13 mouse cellular contexts compared by ENCODE assay signal in genomic region chr17:25895415-25895814, GRCm38 (mm10). TPM values are rescaled to one million over a fixed set of nuclear protein-coding genes. Genes with fewer than 3 reads are reported as not detected.
DNase-seq lines count a peak whose midpoint lies in the region; ATAC-seq lines count a peak whose summit lies in the region.
"Had no signal": no experiment of that assay in that cellular context is flagged by ENCODE, and none has a peak within 500 bp of the region (broad histone marks: within the 10 kb centered on the region; RNA-seq: fewer than 3 reads in every experiment).

No protein-coding gene starts in this region.

- H3K4me1 ChIP-seq in heart, embryonic 10.5 days = peaks cover 20% of the 10 kb centered on the region
- 0 out of 2 replicates have a peak, but pooled peaks cover 5% of the 10 kb centered on the region for H3K4me1 ChIP-seq in heart, embryonic 11.5 days (ENCODE audit: control insufficient read depth, insufficient read depth, low read length)
- H3K4me1 ChIP-seq in midbrain, embryonic 14.5 days (ENCODE audit: control insufficient read depth, insufficient read depth, low read length) = peaks cover 10% of the 10 kb centered on the region; the same call in 1 of the 2 replicates
- H3K4me1 ChIP-seq in midbrain, embryonic 15.5 days = peaks cover 9% of the 10 kb centered on the region
- H3K4me1 ChIP-seq in kidney, embryonic 16.5 days (ENCODE audit: insufficient read depth, low read length) = peaks cover 18% of the 10 kb centered on the region; the same call in 1 of the 2 replicates

- H3K9ac ChIP-seq in heart, embryonic 11.5 days (ENCODE audit: low read depth, low read length) = no peak overlapping the region
- no peak overlapping the region for H3K9ac ChIP-seq in midbrain, embryonic 14.5 days (replicated peaks; ENCODE audit: low read length)
- H3K9ac ChIP-seq in midbrain, embryonic 15.5 days = no peak overlapping the region
- no peak overlapping the region for H3K9ac ChIP-seq in kidney, embryonic 16.5 days (replicated peaks; ENCODE audit: low read length)
- H3K9ac ChIP-seq: heart, embryonic 12.5 days had no signal

- no peak overlapping the region for H3K4me2 ChIP-seq in heart, embryonic 11.5 days
- H3K4me2 ChIP-seq in midbrain, embryonic 14.5 days (ENCODE audit: low read length) = no peak overlapping the region
- H3K4me2 ChIP-seq in midbrain, embryonic 15.5 days = no peak overlapping the region
- H3K4me2 ChIP-seq in kidney, embryonic 16.5 days (replicated peaks; ENCODE audit: low read depth, low read length) = no peak overlapping the region
- H3K4me2 ChIP-seq: heart, embryonic 12.5 days had no signal

- 37% methylated on average over 2 of the region's 2 CpGs for WGBS in heart, embryonic 10.5 days
- WGBS in heart, embryonic 11.5 days (ENCODE audit: insufficient replicate concordance) = 24% methylated on average over 2 of the region's 2 CpGs
- 8% methylated on average over 2 of the region's 2 CpGs for WGBS in midbrain, embryonic 14.5 days
- WGBS in midbrain, embryonic 15.5 days = 25% methylated on average over 2 of the region's 2 CpGs
- 28% methylated on average over 2 of the region's 2 CpGs for WGBS in kidney, embryonic 16.5 days

- no peaks in the 10 kb centered on the region for H3K9me3 ChIP-seq in heart, embryonic 10.5 days
- H3K9me3 ChIP-seq in heart, embryonic 11.5 days (replicated peaks; ENCODE audit: control insufficient read depth, low read length) = no peaks in the 10 kb centered on the region
- no peaks in the 10 kb centered on the region for H3K9me3 ChIP-seq in midbrain, embryonic 14.5 days (ENCODE audit: control insufficient read depth, low read length)
- no peaks in the 10 kb centered on the region for H3K9me3 ChIP-seq in midbrain, embryonic 15.5 days
- H3K9me3 ChIP-seq in kidney, embryonic 16.5 days (ENCODE audit: low read length) = no peaks in the 10 kb centered on the region
- H3K9me3 ChIP-seq: heart, embryonic 12.5 days had no signal

- DNase-seq in heart, embryonic 10.5 days (ENCODE audit: low spot score) = no peak
- no peak for DNase-seq in midbrain, embryonic 14.5 days
- no peak for DNase-seq in c-Kit-positive CD71-positive TER-119-positive erythroid progenitor cells, embryonic 14.5 days (ENCODE audit: low spot score)
- DNase-seq in gastrocnemius, postnatal 4 days (ENCODE audit: low spot score in 2 of 2) = no peak
- DNase-seq in frontal cortex, postnatal 14 days (ENCODE audit: low spot score in 2 of 2) = no peak
- DNase-seq: adrenal gland, adult 8-10 months had no signal

- H3K36me3 ChIP-seq in heart, embryonic 10.5 days = peaks cover 7% of the 10 kb centered on the region
- no peaks in the 10 kb centered on the region; the same call in 1 of the 2 replicates for H3K36me3 ChIP-seq in heart, embryonic 11.5 days (ENCODE audit: control insufficient read depth, insufficient read depth, low read length)
- H3K36me3 ChIP-seq in midbrain, embryonic 14.5 days (ENCODE audit: control insufficient read depth, insufficient read depth, low read length) = no peaks in the 10 kb centered on the region
- 0 out of 2 replicates have a peak, but pooled peaks cover under 1% of the 10 kb centered on the region for H3K36me3 ChIP-seq in midbrain, embryonic 15.5 days (replicated peaks)
- peaks cover under 1% of the 10 kb centered on the region; the same call in 1 of the 2 replicates for H3K36me3 ChIP-seq in kidney, embryonic 16.5 days (ENCODE audit: insufficient read depth, low read length)

- H3K27me3 ChIP-seq in heart, embryonic 10.5 days (ENCODE audit: insufficient read depth, poor library complexity, severe bottlenecking) = no peaks in the 10 kb centered on the region
- no peaks in the 10 kb centered on the region for H3K27me3 ChIP-seq in heart, embryonic 11.5 days (ENCODE audit: control insufficient read depth, insufficient read depth, low read length)
- no peaks in the 10 kb centered on the region for H3K27me3 ChIP-seq in midbrain, embryonic 14.5 days (ENCODE audit: control insufficient read depth, insufficient read depth, low read length)
- no peaks in the 10 kb centered on the region for H3K27me3 ChIP-seq in midbrain, embryonic 15.5 days (replicated peaks)
- no peaks in the 10 kb centered on the region for H3K27me3 ChIP-seq in kidney, embryonic 16.5 days (ENCODE audit: insufficient read depth, low read length)
- H3K27me3 ChIP-seq: heart, embryonic 12.5 days had no signal

- ATAC-seq in heart, embryonic 11.5 days (replicated peaks; ENCODE audit: insufficient number of reproducible peaks, low FRiP score, low TSS enrichment) = no peak
- ATAC-seq in midbrain, embryonic 14.5 days (ENCODE audit: low FRiP score, low TSS enrichment) = no peak
- no peak for ATAC-seq in midbrain, embryonic 15.5 days (replicated peaks)
- ATAC-seq in kidney, embryonic 16.5 days (ENCODE audit: low FRiP score, low TSS enrichment) = no peak
- ATAC-seq: intestine, postnatal 0 days had no signal

- peak overlapping the region; percentile 36; the same call in 1 of the 2 replicates for H3K27ac ChIP-seq in heart, embryonic 10.5 days
- no peak overlapping the region for H3K27ac ChIP-seq in heart, embryonic 11.5 days (ENCODE audit: low read depth, low read length)
- 0 out of 2 replicates have a peak overlapping the region, but pooled peaks have one; percentile 6 for H3K27ac ChIP-seq in midbrain, embryonic 14.5 days (replicated peaks; ENCODE audit: low read depth, low read length)
- H3K27ac ChIP-seq in midbrain, embryonic 15.5 days = no peak overlapping the region
- peak overlapping the region; percentile 11 for H3K27ac ChIP-seq in kidney, embryonic 16.5 days (ENCODE audit: low read length)
- H3K27ac ChIP-seq: macrophage had no signal

- no peak overlapping the region for H3K4me3 ChIP-seq in heart, embryonic 10.5 days
- H3K4me3 ChIP-seq in heart, embryonic 11.5 days (ENCODE audit: low read depth, low read length) = no peak overlapping the region
- no peak overlapping the region for H3K4me3 ChIP-seq in midbrain, embryonic 14.5 days (replicated peaks; ENCODE audit: low read depth, low read length)
- no peak overlapping the region for H3K4me3 ChIP-seq in midbrain, embryonic 15.5 days
- no peak overlapping the region for H3K4me3 ChIP-seq in kidney, embryonic 16.5 days (ENCODE audit: low read length)
- H3K4me3 ChIP-seq: heart, embryonic 12.5 days; myocyte had no signal

RNA-seq across cellular contexts. Expression of gene Wfikkn1, which starts 14.8 kb away (rescaled TPM):
- polyA plus RNA-seq in heart, embryonic 10.5 days (2016; fragmentation: Nextera tagmentation; extraction: Ambion mirVana) = 0.96 and 3.8 TPM in 2 replicates
- 0.17 and 0.47 TPM in 2 replicates for polyA plus RNA-seq in heart, embryonic 11.5 days (2014; fragmentation: Nextera tagmentation; extraction: Ambion mirVana)
- 0.61 and 0.70 TPM in 2 replicates for polyA plus RNA-seq in midbrain, embryonic 14.5 days (2014; fragmentation: Nextera tagmentation; extraction: Ambion mirVana)
- polyA plus RNA-seq in midbrain, embryonic 15.5 days (2015; fragmentation: Nextera tagmentation; extraction: Ambion mirVana) = 0.47 and 0.54 TPM in 2 replicates
- 0.71 and 1.0 TPM in 2 replicates for polyA plus RNA-seq in kidney, embryonic 16.5 days (2015; fragmentation: Nextera tagmentation; extraction: Ambion mirVana)
- total RNA-seq in gastrocnemius, postnatal 4 days (2021) = 1 to 10 TPM in 1 of 2 experiments, under 1 TPM in 1; 0.88 to 1.4 TPM

RNA-seq across cellular contexts. Expression of gene Mettl26, which starts 20.5 kb away (rescaled TPM):
- polyA plus RNA-seq in heart, embryonic 10.5 days (2016; fragmentation: Nextera tagmentation; extraction: Ambion mirVana) = 46.7 and 55.4 TPM in 2 replicates
- polyA plus RNA-seq in heart, embryonic 11.5 days (2014; fragmentation: Nextera tagmentation; extraction: Ambion mirVana) = 42.7 and 46.0 TPM in 2 replicates
- 58.2 and 75.9 TPM in 2 replicates for polyA plus RNA-seq in midbrain, embryonic 14.5 days (2014; fragmentation: Nextera tagmentation; extraction: Ambion mirVana)
- 70.5 and 71.1 TPM in 2 replicates for polyA plus RNA-seq in midbrain, embryonic 15.5 days (2015; fragmentation: Nextera tagmentation; extraction: Ambion mirVana)
- 100 and 102 TPM in 2 replicates for polyA plus RNA-seq in kidney, embryonic 16.5 days (2015; fragmentation: Nextera tagmentation; extraction: Ambion mirVana)
- 10 to 100 TPM; 20.0 to 21.3 TPM for total RNA-seq in gastrocnemius, postnatal 4 days (2021)

RNA-seq across cellular contexts. Expression of gene Rab40c, which starts 24.1 kb away (rescaled TPM):
- 22.2 and 24.4 TPM in 2 replicates for polyA plus RNA-seq in heart, embryonic 10.5 days (2016; fragmentation: Nextera tagmentation; extraction: Ambion mirVana)
- polyA plus RNA-seq in heart, embryonic 11.5 days (2014; fragmentation: Nextera tagmentation; extraction: Ambion mirVana) = 11.0 and 11.7 TPM in 2 replicates
- 29.4 and 46.9 TPM in 2 replicates for polyA plus RNA-seq in midbrain, embryonic 14.5 days (2014; fragmentation: Nextera tagmentation; extraction: Ambion mirVana)
- 56.7 and 57.5 TPM in 2 replicates for polyA plus RNA-seq in midbrain, embryonic 15.5 days (2015; fragmentation: Nextera tagmentation; extraction: Ambion mirVana)
- 33.5 and 33.7 TPM in 2 replicates for polyA plus RNA-seq in kidney, embryonic 16.5 days (2015; fragmentation: Nextera tagmentation; extraction: Ambion mirVana)
- total RNA-seq in gastrocnemius, postnatal 4 days (2021) = 10 to 100 TPM; 15.1 to 17.2 TPM

RNA-seq across cellular contexts. Expression of gene Mcrip2, which starts 26.9 kb away (rescaled TPM):
- polyA plus RNA-seq in heart, embryonic 10.5 days (2016; fragmentation: Nextera tagmentation; extraction: Ambion mirVana) = 133 and 201 TPM in 2 replicates
- 160 and 168 TPM in 2 replicates for polyA plus RNA-seq in heart, embryonic 11.5 days (2014; fragmentation: Nextera tagmentation; extraction: Ambion mirVana)
- 13.9 and 19.3 TPM in 2 replicates for polyA plus RNA-seq in midbrain, embryonic 14.5 days (2014; fragmentation: Nextera tagmentation; extraction: Ambion mirVana)
- polyA plus RNA-seq in midbrain, embryonic 15.5 days (2015; fragmentation: Nextera tagmentation; extraction: Ambion mirVana) = 18.5 and 19.8 TPM in 2 replicates
- polyA plus RNA-seq in kidney, embryonic 16.5 days (2015; fragmentation: Nextera tagmentation; extraction: Ambion mirVana) = 72.9 and 79.2 TPM in 2 replicates
- total RNA-seq in gastrocnemius, postnatal 4 days (2021) = 10 to 100 TPM; 46.1 to 48.6 TPM

RNA-seq across cellular contexts. Expression of gene Wdr90, which starts 34.1 kb away (rescaled TPM):
- 22.4 and 31.7 TPM in 2 replicates for polyA plus RNA-seq in heart, embryonic 10.5 days (2016; fragmentation: Nextera tagmentation; extraction: Ambion mirVana)
- 12.3 and 14.0 TPM in 2 replicates for polyA plus RNA-seq in heart, embryonic 11.5 days (2014; fragmentation: Nextera tagmentation; extraction: Ambion mirVana)
- polyA plus RNA-seq in midbrain, embryonic 14.5 days (2014; fragmentation: Nextera tagmentation; extraction: Ambion mirVana) = 14.4 and 17.1 TPM in 2 replicates
- 19.7 and 23.3 TPM in 2 replicates for polyA plus RNA-seq in midbrain, embryonic 15.5 days (2015; fragmentation: Nextera tagmentation; extraction: Ambion mirVana)
- 33.1 and 33.5 TPM in 2 replicates for polyA plus RNA-seq in kidney, embryonic 16.5 days (2015; fragmentation: Nextera tagmentation; extraction: Ambion mirVana)
- 10 to 100 TPM; 11.7 to 12.0 TPM for total RNA-seq in gastrocnemius, postnatal 4 days (2021)

Comparison
In these comparisons a context has a peak if more than half of its experiments do, and no peak if none do; other contexts are left out.
1. H3K27ac ChIP-seq: peak in heart, embryonic 10.5 days (single experiment), midbrain, embryonic 14.5 days (single experiment) and kidney, embryonic 16.5 days (single experiment); none in heart, embryonic 11.5 days (single experiment) and midbrain, embryonic 15.5 days (single experiment).